Mouse (Mus musculus): ENCODE results near the gene Rtp3. TPM values are rescaled to one million over a fixed set of nuclear protein-coding genes. Genes with fewer than 3 reads are reported as not detected.

Gene Rtp3
- polyA plus RNA-seq, 1 experiment from 2014 or later: not detected

DNA sequence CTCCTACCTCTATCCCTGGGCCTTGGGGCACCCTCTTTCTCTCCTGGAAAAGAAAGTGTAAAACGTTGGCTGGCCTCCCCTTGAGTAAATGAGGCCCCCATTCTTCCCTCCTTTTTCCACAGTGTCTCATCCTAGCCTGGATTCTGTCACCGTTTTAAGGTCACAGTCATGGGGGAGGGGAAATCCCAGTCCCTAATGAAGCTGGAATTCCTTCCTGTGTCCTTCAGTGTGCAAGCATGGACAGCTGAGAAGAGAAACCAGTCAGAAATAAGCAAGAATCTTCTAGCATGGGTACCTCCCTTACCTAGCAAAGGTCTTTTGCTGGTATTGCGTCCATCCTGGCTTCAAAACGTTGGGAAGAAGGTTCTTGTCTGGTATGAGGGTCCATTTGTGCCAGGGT lies 1.2 kb downstream of the Rtp3 start:
- no peaks in the 10 kb centered on the region for H3K36me3 ChIP-seq (ENCODE audit: control insufficient read depth, insufficient read depth, low read length)
- H3K4me3 ChIP-seq (ENCODE audit: low read depth, low read length): no peak overlapping the region
- no peaks in the 10 kb centered on the region for H3K4me1 ChIP-seq (replicated peaks; ENCODE audit: control insufficient read depth, insufficient read depth, low read length)
- DNase-seq (ENCODE audit: low spot score) (no peak), ATAC-seq (replicated peaks; ENCODE audit: low FRiP score) (no peak)
- H3K27ac ChIP-seq (ENCODE audit: low read depth, low read length): no peak overlapping the region
- WGBS: 70% methylated on average over 4 of the region's 4 CpGs
- no peaks in the 10 kb centered on the region for H3K27me3 ChIP-seq (ENCODE audit: control insufficient read depth, insufficient read depth, low read length)
- no peak overlapping the region for H3K4me2 ChIP-seq (ENCODE audit: low read depth, low read length, severe bottlenecking)
- no peak overlapping the region for H3K9ac ChIP-seq (ENCODE audit: low read length)
- no peaks in the 10 kb centered on the region for H3K9me3 ChIP-seq (ENCODE audit: control insufficient read depth, low read length)

GRCm38 (mm10) chr9:110988078-110988477 lies 2.3 kb downstream of the Rtp3 start:
- Histone ChIP-seq H3K4me2 (ENCODE audit: low read depth, low read length, severe bottlenecking) (no peak overlapping the region), H3K4me3 (ENCODE audit: low read depth, low read length) (no peak overlapping the region), H3K36me3 (ENCODE audit: control insufficient read depth, insufficient read depth, low read length) (no peaks in the 10 kb centered on the region), H3K9ac (ENCODE audit: low read length) (no peak overlapping the region), H3K9me3 (ENCODE audit: control insufficient read depth, low read length) (no peaks in the 10 kb centered on the region), H3K4me1 (replicated peaks; ENCODE audit: control insufficient read depth, insufficient read depth, low read length) (no peaks in the 10 kb centered on the region), H3K27ac (ENCODE audit: low read depth, low read length) (no peak overlapping the region), H3K27me3 (ENCODE audit: control insufficient read depth, insufficient read depth, low read length) (no peaks in the 10 kb centered on the region)
- 86% methylated on average over 3 of the region's 3 CpGs for WGBS
- ATAC-seq (replicated peaks; ENCODE audit: low FRiP score): no peak
- no peak for DNase-seq (ENCODE audit: low spot score)

DNA sequence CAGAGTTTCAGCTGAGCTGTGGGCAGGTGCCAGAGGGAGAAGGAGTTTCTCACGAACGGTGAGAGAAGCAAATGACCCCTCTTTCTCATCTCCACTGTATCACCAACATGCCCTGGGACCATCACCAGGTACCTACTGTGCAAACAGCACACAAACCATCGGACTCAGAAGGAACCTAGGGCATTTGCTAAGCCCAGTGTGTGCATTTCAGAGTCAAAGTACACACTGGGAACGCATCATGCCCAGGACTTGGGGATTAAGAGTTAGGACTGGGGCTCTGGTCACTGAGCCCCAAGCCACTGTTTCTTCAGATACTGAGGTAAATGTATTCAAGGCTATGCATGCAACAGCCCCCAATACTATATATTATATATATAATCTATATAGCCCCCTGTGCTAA lies 3.1 kb downstream of the Rtp3 start:
- H3K9ac ChIP-seq (ENCODE audit: low read length): no peak overlapping the region
- H3K27me3 ChIP-seq (ENCODE audit: control insufficient read depth, insufficient read depth, low read length): no peaks in the 10 kb centered on the region
- DNase-seq (ENCODE audit: low spot score) (no peak), ATAC-seq (replicated peaks; ENCODE audit: low FRiP score) (no peak)
- H3K4me2 ChIP-seq (ENCODE audit: low read depth, low read length, severe bottlenecking): no peak overlapping the region
- no peaks in the 10 kb centered on the region for H3K4me1 ChIP-seq (replicated peaks; ENCODE audit: control insufficient read depth, insufficient read depth, low read length)
- H3K36me3 ChIP-seq (ENCODE audit: control insufficient read depth, insufficient read depth, low read length): no peaks in the 10 kb centered on the region
- H3K9me3 ChIP-seq (ENCODE audit: control insufficient read depth, low read length): no peaks in the 10 kb centered on the region
- no peak overlapping the region for H3K4me3 ChIP-seq (ENCODE audit: low read depth, low read length)
- WGBS: 84% methylated on average over 4 of the region's 4 CpGs
- no peak overlapping the region for H3K27ac ChIP-seq (ENCODE audit: low read depth, low read length)

DNA sequence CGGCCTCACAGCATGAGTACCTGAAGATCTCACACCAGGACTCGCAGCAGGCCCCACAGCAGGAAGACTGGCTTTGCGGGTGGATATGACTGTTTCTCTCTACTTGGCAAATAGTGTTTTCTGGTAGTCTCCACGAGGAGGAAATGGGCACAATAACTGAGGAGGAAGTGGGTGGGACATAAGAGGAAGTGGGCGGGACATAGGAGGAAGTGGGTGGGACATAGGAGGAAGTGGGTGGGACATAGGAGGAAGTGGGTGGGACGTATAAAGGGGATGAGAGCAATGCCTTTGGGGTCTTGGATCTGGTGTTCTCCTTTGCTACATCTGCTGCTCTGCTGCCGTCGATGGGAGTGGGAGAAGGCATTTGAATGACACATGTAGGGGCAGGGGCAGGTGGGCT lies 4.4 kb downstream of the Rtp3 start:
- Histone ChIP-seq H3K4me3 (ENCODE audit: low read depth, low read length) (no peak overlapping the region), H3K27me3 (ENCODE audit: control insufficient read depth, insufficient read depth, low read length) (no peaks in the 10 kb centered on the region), H3K9ac (ENCODE audit: low read length) (no peak overlapping the region), H3K9me3 (ENCODE audit: control insufficient read depth, low read length) (no peaks in the 10 kb centered on the region), H3K4me1 (replicated peaks; ENCODE audit: control insufficient read depth, insufficient read depth, low read length) (no peaks in the 10 kb centered on the region), H3K36me3 (ENCODE audit: control insufficient read depth, insufficient read depth, low read length) (no peaks in the 10 kb centered on the region), H3K27ac (ENCODE audit: low read depth, low read length) (no peak overlapping the region), H3K4me2 (ENCODE audit: low read depth, low read length, severe bottlenecking) (no peak overlapping the region)
- DNase-seq (ENCODE audit: low spot score) (no peak), ATAC-seq (replicated peaks; ENCODE audit: low FRiP score) (no peak)
- 89% methylated on average over 8 of the region's 8 CpGs for WGBS

- no peak for ATAC-seq (replicated peaks; ENCODE audit: low FRiP score)
- 93% methylated on average over 5 of the region's 5 CpGs for WGBS
Measured at GRCm38 (mm10) chr9:110985541-110985940, 4.8 kb downstream of the Rtp3 start.

GRCm38 (mm10) chr9:110984096-110984495 lies 6.3 kb downstream of the Rtp3 start:
- DNase-seq (ENCODE audit: low spot score) (no peak), ATAC-seq (replicated peaks; ENCODE audit: low FRiP score) (no peak)
- H3K27me3 ChIP-seq (ENCODE audit: control insufficient read depth, insufficient read depth, low read length): no peaks in the 10 kb centered on the region
- no peaks in the 10 kb centered on the region for H3K4me1 ChIP-seq (replicated peaks; ENCODE audit: control insufficient read depth, insufficient read depth, low read length)
- H3K9me3 ChIP-seq (ENCODE audit: control insufficient read depth, low read length): no peaks in the 10 kb centered on the region
- no peak overlapping the region for H3K4me3 ChIP-seq (ENCODE audit: low read depth, low read length)
- no peak overlapping the region for H3K4me2 ChIP-seq (ENCODE audit: low read depth, low read length, severe bottlenecking)
- no peaks in the 10 kb centered on the region for H3K36me3 ChIP-seq (ENCODE audit: control insufficient read depth, insufficient read depth, low read length)
- 92% methylated on average over 9 of the region's 9 CpGs for WGBS
- no peak overlapping the region for H3K9ac ChIP-seq (ENCODE audit: low read length)
- no peak overlapping the region for H3K27ac ChIP-seq (ENCODE audit: low read depth, low read length)

More at GRCm38 (mm10) chr9:110985541-110985940, 4.8 kb downstream of the Rtp3 start:
- no peak overlapping the region for H3K27ac ChIP-seq (ENCODE audit: low read depth, low read length)
- H3K27me3 ChIP-seq (ENCODE audit: control insufficient read depth, insufficient read depth, low read length): no peaks in the 10 kb centered on the region
- no peaks in the 10 kb centered on the region for H3K4me1 ChIP-seq (replicated peaks; ENCODE audit: control insufficient read depth, insufficient read depth, low read length)
- no peaks in the 10 kb centered on the region for H3K9me3 ChIP-seq (ENCODE audit: control insufficient read depth, low read length)
- H3K4me3 ChIP-seq (ENCODE audit: low read depth, low read length): no peak overlapping the region
- H3K4me2 ChIP-seq (ENCODE audit: low read depth, low read length, severe bottlenecking): no peak overlapping the region
- H3K36me3 ChIP-seq (ENCODE audit: control insufficient read depth, insufficient read depth, low read length): no peaks in the 10 kb centered on the region
- H3K9ac ChIP-seq (ENCODE audit: low read length): no peak overlapping the region
- no peak for DNase-seq (ENCODE audit: low spot score)

GRCm38 (mm10) chr9:110982351-110982750 lies 8.0 kb downstream of the Rtp3 start:
- no peaks in the 10 kb centered on the region for H3K27me3 ChIP-seq (ENCODE audit: control insufficient read depth, insufficient read depth, low read length)
- no peak overlapping the region for H3K9ac ChIP-seq (ENCODE audit: low read length)
- no peaks in the 10 kb centered on the region for H3K36me3 ChIP-seq (ENCODE audit: control insufficient read depth, insufficient read depth, low read length)
- 63% methylated on average over 4 of the region's 4 CpGs for WGBS
- H3K9me3 ChIP-seq (ENCODE audit: control insufficient read depth, low read length): no peaks in the 10 kb centered on the region
- H3K4me2 ChIP-seq (ENCODE audit: low read depth, low read length, severe bottlenecking): no peak overlapping the region
- no peak for ATAC-seq (replicated peaks; ENCODE audit: low FRiP score)
- no peak overlapping the region for H3K4me3 ChIP-seq (ENCODE audit: low read depth, low read length)
- no peak overlapping the region for H3K27ac ChIP-seq (ENCODE audit: low read depth, low read length)
- H3K4me1 ChIP-seq (replicated peaks; ENCODE audit: control insufficient read depth, insufficient read depth, low read length): no peaks in the 10 kb centered on the region
- no peak for DNase-seq (ENCODE audit: low spot score)

GRCm38 (mm10) chr9:110979411-110979810 lies 11.0 kb downstream of the Rtp3 start:
- no peaks in the 10 kb centered on the region for H3K36me3 ChIP-seq (ENCODE audit: control insufficient read depth, insufficient read depth, low read length)
- no peaks in the 10 kb centered on the region for H3K4me1 ChIP-seq (replicated peaks; ENCODE audit: control insufficient read depth, insufficient read depth, low read length)
- H3K4me3 ChIP-seq (ENCODE audit: low read depth, low read length): no peak overlapping the region
- no peak overlapping the region for H3K4me2 ChIP-seq (ENCODE audit: low read depth, low read length, severe bottlenecking)
- DNase-seq (ENCODE audit: low spot score): peak; percentile 40
- H3K9ac ChIP-seq (ENCODE audit: low read length): no peak overlapping the region
- no peaks in the 10 kb centered on the region for H3K27me3 ChIP-seq (ENCODE audit: control insufficient read depth, insufficient read depth, low read length)
- 96% methylated on average over 11 of the region's 11 CpGs for whole genome bisulfite sequencing
- H3K27ac ChIP-seq (ENCODE audit: low read depth, low read length): no peak overlapping the region
- no peak for ATAC-seq (replicated peaks; ENCODE audit: low FRiP score)
- H3K9me3 ChIP-seq (ENCODE audit: control insufficient read depth, low read length): no peaks in the 10 kb centered on the region

DNA sequence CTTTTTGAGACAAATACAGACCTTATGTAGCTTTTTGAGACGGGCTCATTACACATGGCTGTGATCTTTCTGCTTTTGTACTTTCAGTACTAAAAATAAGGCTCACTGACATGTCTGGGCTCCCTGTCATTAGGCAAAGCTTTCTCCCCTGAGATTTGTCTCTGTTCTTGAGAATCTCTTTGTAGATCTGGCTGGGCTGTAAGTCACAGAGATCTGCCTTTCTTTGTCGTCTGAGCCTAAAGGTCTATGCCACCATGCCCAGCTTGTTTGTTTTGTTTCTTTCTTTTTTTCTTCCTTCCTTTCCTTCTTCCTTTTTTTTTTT lies 24.5 kb downstream of the Rtp3 start:
- no peak for ATAC-seq (replicated peaks; ENCODE audit: low FRiP score)
- H3K4me1 ChIP-seq (replicated peaks; ENCODE audit: control insufficient read depth, insufficient read depth, low read length): no peaks in the 10 kb centered on the region
- WGBS: 84% methylated on average over 2 of the region's 2 CpGs

More for the DNA sequence above, 24.5 kb downstream of the Rtp3 start:
- Histone ChIP-seq H3K4me3 (ENCODE audit: low read depth, low read length) (no peak overlapping the region), H3K27ac (ENCODE audit: low read depth, low read length) (no peak overlapping the region), H3K4me2 (ENCODE audit: low read depth, low read length, severe bottlenecking) (no peak overlapping the region), H3K36me3 (ENCODE audit: control insufficient read depth, insufficient read depth, low read length) (no peaks in the 10 kb centered on the region), H3K27me3 (ENCODE audit: control insufficient read depth, insufficient read depth, low read length) (no peaks in the 10 kb centered on the region), H3K9ac (ENCODE audit: low read length) (no peak overlapping the region), H3K9me3 (ENCODE audit: control insufficient read depth, low read length) (no peaks in the 10 kb centered on the region)
- DNase-seq (ENCODE audit: low spot score): no peak

Data from forebrain, embryonic 11.5 days (tissue).